Mouse (Mus musculus) lung, postnatal 4 days (tissue): ENCODE results near the gene Lrrfip2.

ENCODE experiments used
- DNase-seq, 2 experiments: peaks; one replicate each; pipeline ENCODE4 v3.0.0; 2021

Gene Lrrfip2

DNA sequence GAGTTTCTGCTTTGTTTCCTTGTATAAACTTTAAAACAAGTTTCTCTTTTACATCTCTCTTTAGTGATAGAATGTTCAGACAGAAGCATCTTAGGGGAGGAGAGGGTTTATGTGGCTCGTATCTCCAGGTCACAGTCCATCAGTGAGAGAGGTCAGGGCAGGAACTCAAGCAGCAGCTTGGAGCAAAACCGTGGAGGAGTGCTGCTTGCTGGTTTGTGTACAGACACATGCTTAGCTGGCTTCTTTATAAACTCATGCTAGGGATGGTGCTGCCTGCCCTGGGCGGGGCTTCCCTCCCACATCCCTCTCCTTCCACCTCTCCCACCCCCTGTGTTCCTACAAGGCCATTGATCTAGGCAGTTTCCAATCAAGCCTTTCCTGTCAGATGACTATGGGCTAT lies 53.0 kb downstream of the Lrrfip2 start:
- no peak for DNase-seq

DNA sequence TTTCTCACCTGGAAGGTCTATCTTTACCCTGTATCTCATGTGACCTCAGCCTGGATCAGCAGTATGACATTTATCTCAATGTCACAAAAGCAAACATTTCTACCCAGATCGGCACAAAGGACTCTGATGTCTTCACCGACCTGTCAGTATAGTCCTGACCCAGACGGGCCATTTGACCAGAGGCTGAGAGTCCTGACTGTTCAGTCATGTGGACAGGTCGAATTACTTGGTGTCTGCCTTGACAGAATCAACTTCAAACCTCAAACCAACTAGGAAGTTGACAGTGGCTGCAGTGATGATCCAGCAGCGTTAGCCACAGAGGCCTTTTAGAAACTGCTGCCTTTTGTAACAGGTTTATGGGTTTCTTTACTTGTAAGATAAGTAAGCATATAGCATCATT lies 56.7 kb downstream of the Lrrfip2 start:
- DNase-seq = no peak

DNA sequence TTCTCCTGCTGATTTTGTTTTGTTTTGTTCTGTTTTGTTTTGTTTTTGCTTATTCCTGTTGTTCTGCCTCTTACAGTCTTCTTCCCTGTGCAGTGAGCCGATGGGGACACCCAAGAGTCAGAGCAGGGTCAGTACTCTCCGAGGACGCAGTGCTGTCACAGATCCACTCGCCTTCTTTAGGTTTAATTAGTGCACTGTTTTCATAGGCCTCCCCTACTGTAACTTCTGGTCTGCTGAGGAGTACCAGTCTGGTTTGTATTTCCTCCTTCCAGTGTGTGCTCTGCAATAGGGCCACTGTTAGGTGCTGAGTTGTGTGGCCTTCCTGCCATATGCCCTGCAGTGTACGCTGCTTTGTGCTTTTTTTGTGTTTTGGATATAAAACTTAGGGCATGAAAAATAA lies 61.6 kb downstream of the Lrrfip2 start:
- no peak for DNase-seq

DNA sequence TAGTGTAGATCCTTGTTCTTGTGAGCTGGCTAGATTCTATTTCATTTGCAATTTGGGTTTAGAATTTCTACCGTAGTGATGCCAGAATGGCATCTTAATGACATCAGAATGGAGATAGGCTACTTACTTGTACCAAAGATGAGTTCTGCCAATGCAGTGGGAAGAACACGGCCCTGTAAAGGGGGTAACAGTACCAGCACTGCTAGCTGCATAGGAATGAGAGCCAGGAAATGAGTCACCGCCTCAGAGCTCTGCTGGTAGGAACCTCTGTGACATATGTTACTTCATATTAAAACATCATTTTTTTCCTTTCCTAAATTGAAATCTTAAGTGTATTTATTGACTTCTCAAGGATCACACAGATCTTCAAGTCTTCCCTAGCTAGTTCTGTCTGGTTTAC lies 64.8 kb downstream of the Lrrfip2 start:
- DNase-seq = no peak

DNA sequence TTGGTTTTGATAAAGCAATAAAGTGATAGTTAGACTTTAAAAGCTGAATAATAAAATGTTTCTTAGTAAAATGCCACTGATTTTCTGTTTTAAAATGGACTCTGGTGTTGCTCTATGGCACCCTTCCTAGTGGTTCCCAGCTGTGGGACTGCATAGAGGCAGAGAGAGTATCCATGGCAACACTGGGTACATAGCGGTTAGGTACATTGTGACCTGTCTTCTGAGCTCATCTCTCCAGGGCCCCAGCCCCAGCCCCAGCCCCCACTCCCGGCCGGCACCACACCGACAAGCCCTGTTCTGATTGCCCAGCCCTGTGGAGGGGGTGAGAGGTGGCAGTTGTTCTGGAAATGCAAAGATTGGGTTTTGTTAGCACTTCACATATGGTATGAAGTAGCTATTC lies 67.5 kb downstream of the Lrrfip2 start:
- DNase-seq = no peak

DNA sequence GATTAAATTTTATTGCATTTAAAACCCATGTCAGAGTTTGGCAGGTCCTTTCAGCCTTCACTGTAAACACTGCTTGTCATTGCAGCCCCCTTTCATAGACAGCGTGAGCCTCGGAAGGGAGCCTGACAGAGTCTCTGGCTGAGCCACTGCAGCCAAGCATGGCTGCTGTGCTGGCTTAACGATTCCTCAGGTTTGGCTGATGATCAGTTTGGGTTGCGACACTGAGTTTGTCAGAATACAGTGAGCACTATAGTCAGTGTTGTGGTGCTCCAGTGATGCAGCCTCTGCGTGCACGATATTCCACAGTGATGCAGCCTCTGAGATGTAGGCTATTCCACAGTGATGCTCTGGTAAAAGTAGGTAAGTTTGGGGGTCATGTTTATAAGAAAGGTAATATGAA lies 69.5 kb downstream of the Lrrfip2 start:
- no peak for DNase-seq

DNA sequence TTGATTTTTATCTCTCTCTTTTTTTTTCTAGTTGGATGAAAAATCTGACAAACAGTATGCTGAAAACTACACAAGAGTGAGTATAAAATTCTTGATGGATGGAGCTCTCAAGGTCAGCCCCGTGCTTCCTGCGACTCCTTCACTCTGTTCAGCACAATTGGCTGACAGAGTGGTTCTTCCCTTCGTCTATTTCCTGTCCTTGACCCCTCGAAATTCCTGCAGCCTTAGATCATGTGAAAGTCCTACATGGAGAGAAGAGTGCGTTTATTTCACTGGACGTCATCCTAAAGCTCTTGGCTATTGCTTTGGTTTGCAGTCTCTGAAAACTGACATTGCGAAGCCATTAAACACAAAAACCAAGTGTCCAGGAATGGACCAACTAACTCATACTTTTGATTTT lies 71.3 kb downstream of the Lrrfip2 start:
- peak in 1 of 2 experiments; percentile 27 for DNase-seq

DNA sequence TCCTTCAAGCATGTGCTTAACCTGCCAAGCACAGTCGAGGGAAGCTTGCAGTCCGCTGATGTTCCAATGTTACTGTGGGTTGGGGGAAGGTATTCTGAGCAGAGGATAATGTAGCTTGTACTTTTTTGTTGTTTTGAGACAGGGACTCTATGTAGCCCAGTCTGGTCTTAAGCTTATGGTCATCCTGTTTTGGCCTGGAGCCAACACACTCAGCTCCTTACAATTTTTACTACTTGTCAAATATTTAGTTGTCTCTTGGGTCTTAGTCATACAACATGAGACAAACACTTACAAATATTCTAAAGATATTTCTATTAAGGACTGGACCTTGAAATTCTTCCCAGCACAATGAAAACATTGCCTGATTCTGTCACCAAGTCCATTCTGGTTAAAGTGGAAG lies 75.8 kb downstream of the Lrrfip2 start:
- DNase-seq = no peak

DNA sequence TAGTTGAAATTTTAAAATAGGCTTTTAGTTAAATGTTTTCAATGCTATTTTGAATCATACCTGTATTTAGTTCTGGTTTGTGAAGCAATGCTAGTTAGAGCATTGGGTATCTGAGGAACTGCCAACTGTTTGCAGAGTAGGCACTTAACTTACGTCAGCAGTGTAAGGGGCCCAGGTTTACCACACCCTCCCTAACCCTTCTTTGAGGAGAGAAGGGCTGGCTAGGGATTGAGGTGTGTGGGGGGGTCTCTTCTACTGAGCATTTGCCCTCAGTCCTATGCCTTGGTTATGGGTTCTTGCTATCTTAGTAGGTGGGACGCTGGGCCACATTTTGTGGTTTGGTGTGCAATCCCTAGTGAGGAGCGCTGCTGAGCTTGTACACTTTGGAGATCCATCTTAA lies 79.7 kb downstream of the Lrrfip2 start:
- DNase-seq = peak in 1 of 2 experiments; percentile 24

DNA sequence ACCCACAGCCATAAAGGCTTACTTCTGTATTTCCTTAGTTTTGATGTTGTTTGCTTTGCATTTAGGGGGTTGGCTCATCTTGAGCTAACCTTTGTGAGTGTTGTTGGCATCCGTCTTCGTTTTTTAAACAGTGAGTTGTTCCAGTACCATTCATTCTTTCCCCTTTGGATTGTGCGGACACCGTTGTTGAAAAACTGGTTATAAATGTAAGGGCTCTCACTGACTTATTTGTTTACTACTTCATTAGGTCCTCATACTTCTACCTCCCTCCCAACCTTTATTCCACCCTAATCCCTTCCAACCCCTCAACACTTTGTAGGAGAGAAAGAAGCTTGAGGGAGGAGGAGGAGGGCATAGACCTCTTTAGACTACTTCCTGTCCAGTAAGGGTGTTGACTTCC lies 80.3 kb downstream of the Lrrfip2 start:
- no peak for DNase-seq

DNA sequence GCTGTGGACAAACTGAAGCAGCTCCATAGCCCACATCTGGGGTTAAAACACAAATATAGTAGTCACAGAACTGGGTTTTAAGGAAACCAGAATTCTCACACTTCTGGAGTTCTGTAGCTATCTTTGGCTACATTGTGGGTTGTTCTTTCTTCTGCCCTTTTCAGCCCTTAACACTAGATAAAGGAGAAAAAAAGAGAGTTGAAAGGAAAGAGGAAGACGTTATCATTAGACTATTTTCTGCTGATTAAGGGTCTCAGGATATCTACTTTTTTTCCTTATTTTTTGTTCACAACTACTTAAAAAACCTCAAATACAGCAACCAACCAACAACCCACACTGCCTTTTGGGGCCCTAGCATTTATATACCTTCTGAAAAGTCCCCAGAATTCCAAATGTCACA lies 80.9 kb downstream of the Lrrfip2 start:
- no peak for DNase-seq

DNA sequence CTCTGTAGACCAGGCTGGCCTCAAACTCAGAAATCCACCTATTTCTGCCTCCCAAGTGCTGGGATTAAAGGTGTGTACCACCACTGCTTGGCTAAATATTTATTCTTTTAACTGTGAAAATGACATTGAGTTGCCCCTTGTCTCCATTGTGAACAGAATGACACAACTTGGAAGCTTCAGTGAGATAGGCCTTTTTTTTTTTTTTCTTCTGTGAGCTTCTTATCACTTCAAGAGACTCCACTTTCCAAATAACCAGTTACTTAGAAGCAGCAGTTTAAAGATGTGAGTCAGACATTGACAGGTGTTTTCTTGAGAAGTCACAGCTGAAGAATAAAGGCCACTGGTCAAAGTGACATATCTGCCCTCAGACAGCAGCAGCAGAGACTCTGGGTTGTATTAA lies 82.8 kb downstream of the Lrrfip2 start:
- no peak for DNase-seq

DNA sequence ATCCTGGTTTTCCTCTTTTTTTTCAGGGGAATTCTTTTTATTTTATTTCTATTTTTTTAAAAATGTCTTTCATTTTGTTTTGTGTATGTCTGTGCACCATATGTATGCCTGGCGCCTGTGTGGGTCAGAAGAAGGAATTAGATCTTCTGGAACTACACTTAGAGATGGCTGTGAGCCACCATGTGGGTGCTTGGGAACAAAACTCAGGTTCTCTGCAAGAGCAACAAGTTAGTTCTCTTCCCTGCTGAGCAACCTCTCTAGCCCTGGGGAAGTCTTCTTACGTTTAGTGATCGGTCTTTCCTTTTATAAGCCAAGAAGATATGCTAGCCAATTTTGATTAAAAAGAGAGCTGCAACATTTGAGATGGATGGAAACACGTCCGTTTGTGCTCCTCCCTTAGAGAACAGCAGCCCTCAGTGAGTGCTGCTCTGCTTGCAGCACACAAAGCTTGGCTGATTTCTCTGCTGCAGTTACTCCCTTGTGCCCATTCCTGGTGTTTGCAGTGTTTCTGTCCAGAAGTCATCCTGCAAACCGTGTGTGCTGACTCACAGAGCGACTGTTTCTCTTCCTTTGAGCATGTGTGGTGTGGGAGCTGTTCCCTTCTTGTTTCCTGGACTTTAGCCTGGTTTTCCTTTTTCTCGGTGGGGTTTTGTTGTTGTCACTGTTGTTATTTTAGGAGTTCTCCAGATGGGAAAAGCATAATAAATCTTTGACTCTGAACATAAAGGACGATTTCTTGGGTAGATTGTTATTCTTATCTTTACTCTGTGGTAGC lies 87.4 kb downstream of the Lrrfip2 start:
- no peak for DNase-seq

DNA sequence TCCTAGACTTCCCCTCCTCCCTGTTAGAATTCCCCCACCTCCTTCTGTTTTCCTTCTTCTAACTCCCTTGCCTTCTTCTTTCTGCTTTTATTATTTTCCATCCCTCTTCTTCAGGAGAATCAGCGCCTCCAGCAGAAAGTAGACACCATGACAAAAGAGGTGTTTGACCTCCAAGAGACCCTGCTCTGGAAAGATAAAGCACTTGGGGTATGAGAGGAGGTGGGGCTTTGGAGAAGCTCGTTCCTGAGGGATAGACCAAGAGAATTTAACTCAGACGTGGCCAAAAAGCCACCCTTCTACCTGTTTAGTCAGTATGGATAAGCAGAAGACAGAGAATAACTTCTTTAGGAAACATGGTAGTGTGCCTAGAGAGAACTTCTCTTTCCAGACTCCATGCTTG lies 90.3 kb downstream of the Lrrfip2 start:
- no peak for DNase-seq

DNA sequence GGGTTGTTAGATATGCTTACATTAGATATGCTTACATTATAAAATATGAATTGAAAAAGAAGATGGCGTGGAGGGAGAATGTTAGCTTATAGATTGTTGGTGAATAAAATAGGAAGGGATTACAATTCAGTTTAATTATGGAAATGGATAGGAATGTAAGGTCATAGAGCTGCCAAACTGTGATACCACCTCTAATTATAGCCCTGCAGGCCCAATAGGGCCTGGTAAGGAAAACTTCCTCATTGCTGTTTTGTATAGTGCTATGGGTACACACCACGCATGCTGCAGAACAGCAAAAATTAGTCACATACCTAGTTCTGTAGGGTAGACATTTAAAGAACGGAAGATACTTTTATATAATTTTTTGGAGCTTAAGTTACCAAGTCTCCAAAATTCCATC lies 90.8 kb downstream of the Lrrfip2 start:
- no peak for DNase-seq

DNA sequence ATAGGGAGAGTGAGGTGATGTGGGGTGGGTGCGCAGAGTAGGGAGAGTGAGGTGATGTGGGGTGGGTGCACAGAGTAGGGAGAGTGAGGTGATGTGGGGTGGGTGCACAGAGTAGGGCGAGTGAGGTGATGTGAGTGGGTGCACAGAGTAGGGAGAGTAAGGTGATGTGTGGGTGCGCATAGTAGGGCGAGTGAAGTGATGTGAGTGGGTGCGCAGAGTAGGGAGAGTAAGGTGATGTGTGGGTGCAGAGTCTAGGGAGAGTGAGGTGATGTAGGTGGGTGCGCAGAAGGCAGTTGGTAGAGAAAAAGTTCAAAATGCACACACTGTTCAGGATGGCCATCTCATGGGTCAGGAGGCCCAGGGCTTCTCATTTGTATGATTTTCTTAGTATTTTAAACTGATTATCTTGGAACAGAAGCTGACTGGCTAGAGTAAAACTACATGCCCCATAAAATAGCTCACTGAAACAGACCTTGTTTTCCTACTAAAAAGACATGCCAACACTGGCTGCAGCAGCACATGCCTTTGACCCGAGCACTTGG lies 91.8 kb downstream of the Lrrfip2 start:
- DNase-seq = no peak

DNA sequence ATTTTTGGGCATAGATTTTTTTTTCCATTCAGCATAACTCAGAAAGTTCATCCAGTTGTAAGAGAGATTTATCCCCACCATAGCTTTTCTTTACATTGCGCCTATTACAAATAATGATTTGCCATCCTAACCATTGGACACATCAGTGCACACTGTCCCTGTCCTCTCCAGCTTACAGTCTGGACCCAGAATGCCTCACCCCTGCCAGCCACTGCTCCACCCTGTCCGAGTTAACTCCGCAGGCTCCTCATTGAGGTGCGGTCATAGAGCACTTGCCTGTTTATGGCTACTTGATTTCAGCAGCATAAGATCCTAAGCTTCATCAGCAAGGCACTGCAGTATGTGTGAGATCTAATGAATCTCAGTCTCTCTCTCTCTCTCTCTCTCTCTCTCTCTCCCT lies 93.0 kb downstream of the Lrrfip2 start:
- no peak for DNase-seq

DNA sequence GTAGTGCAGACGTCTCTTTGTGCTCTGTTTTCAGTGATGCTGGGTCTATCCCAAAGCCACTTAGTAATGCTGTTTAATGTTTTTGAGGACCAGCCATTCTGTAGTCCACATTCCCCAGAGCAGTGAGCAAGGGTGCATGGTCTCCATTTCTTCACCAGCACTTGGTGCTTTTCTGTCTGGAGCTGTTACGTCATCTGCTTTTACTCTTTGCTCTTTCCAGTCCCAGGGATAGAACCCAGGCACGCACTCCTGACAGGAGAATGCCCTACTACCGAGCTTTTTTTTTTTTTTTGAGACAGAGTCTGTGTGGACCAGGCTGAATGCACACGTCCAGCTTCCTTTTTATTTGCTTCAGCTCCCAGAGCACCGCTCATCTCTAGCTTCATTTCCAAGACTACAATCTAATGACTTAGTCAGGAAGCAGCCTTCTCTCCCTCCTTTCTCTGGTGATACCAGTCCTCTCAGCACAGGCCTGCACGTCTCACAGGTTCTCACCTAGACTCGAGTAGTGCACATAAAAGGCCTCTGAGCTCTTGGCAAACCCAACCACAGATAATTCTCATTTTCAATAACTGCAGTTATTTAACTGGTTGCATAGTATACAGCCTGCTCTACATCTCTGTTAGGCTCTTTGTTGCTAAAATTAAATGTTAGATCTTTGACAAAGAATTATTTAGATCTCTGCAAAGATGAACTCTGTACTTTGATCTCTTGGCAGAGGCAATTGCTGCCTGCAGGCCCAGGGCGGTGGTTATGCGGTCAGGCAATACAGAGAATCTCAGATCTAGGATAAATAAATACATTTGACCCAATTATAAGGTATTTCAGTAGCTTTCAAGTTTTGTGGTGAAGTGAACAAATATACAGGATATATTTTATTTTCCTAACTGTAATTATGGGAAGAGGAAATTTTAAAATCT lies 94.0 kb downstream of the Lrrfip2 start:
- no peak for DNase-seq

DNA sequence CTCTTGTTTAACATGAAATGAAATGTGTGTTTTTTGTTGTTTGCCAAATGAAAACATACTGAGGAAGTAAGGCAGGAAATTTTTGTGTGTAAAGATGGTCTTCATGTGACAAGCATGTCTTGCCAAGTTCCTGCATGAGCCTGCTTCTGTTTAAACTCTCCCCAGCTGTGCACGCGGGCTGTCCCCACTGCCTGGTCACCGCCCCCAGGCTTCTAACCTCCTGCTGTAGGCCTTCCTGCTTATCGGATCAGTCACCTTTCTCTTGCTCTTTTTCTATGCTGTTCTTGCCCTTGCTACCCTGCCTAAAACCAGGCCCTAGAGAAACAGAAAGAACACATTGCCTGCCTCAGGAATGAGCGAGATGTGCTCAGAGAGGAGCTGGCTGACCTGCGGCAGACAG lies 96.1 kb downstream of the Lrrfip2 start:
- peak; percentile 40 to 62 for DNase-seq

DNA sequence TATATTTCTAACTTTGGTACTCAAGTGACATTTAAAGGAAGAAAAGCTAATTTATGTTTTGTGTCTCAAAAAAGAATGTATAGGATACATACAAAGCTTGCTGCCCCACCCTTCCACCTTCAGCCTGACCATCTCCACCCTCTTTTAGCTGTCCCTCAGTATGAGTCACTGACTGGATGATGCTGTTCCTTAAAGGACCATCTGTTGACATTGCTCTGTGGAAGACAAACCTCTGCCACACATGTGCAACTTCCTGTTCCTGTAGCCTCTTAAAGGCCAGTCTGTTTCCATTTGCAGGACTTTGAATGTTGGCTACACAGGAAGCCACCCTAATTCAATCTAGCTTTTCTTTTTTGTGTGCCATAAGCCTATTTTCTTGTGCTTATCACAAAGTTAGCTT lies 99.0 kb downstream of the Lrrfip2 start:
- no peak for DNase-seq

DNA sequence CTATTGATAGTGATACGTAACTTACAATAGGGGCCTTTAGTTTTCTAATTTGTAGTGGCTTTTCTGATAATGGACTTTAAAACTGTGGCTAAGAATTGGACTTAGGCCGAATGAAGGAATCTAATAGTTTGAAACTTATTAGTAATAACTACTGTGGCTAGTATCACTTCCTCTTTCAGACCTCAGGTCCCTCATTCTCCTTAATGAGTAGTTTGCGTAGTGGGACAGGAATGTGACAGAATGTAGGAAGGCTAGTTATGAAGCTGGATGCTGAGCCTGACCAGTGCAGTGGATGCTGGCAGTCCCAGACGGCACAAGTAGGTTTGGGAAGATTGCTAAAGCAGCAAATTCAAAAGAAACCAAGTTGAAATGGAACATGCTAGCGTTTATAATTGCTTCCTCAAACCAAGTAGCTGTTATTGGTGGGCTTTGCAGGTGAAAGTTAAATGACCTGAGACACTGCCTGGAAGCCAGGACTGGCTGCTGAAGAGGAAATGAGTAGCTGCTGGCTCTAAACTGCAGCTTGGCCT lies 103.2 kb downstream of the Lrrfip2 start:
- DNase-seq = no peak

DNA sequence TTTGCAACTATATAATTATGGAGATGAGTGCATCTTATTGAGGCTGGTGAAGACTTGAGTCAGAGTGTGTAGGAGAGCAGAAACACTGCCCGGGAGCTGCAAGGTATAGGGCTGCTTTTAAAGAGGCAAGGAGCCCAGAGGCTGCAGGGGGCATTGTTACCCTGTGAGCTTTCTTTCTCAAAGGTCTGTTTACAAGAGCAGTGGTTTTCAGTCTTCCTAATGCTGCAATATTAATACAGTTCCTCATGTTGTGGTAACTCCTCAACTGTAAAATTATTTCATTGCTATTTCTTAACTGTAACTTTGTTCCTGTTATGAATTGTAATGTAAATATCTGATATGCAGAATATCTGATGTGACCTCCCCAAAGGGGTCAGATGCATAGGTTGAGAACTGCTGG lies 104.2 kb downstream of the Lrrfip2 start:
- DNase-seq = no peak

DNA sequence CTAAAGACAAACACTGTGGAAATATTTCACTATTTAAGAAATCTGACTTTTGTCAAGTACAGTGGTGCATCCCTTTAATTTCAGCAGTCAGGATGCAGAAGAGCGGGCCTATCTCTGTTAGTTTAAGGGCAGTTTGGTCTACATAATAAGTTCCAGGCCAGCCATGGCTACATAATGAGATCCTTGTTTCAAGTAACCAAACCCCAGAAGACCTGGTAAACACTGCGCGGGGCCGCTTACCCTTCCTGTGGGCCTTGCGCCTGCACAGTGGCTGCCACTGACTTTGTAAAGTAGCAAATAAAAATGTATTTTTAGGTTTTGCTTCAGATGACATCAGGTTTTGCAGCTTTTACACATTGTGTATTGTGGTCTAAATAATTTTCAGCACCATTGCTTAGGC lies 106.0 kb downstream of the Lrrfip2 start:
- no peak for DNase-seq

DNA sequence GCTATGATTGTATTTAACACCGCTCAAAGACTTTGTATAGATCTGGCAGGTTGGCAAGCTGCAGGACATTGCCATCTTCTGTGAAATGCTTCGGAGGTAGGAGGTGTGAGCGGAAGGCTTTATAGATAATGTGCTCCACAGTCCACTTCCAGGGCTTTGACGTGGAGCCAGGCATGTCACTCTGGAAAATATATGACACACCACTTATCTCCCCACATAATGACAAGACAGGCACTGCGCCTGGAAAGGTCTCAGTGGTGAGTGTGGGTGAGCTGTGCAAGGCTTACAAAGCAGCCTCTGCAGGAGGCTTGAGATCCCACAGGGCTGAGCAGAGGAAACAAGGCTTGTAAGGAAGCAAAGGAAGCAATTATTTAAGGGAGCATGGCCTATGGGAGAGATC lies 111.1 kb downstream of the Lrrfip2 start:
- DNase-seq = no peak
